Mouse (Mus musculus) limb, embryonic 11.5 days (tissue): ENCODE measurements around the gene Elovl2. TPM values are rescaled to one million over a fixed set of nuclear protein-coding genes. Genes with fewer than 3 reads are reported as not detected.

Source experiments
- ATAC-seq: fragments of 200-750 bp; cut with Nextera tagmentation; 2 replicates; pipeline ENCODE4 v1.8.0; 2017; ENCODE audit warnings: low read depth; ENCODE audit not compliant: insufficient number of reproducible peaks, low FRiP score, low TSS enrichment
- DNase-seq: peaks from one replicate; pipeline ENCODE4 v3.0.0-alpha.2; 2015; ENCODE audit warnings: low spot score
- H3K27ac ChIP-seq: fragments of 300-500 bp; sonication (generic); replicated peaks from 2 replicates; pipeline ENCODE4 v1.5.1; 2014; ENCODE audit warnings: low read depth, mild to moderate bottlenecking, low read length
- H3K27me3 ChIP-seq: fragments of 300-500 bp; sonication (generic); 2 replicates; pipeline ENCODE4 v1.6.1; 2014; ENCODE audit warnings: mild to moderate bottlenecking, low read length, mixed read lengths; ENCODE audit not compliant: control insufficient read depth, insufficient read depth
- H3K36me3 ChIP-seq: fragments of 300-500 bp; sonication (generic); 2 replicates; pipeline ENCODE4 v1.6.1; 2014; ENCODE audit warnings: mild to moderate bottlenecking, low read length, moderate library complexity, mixed read lengths; ENCODE audit not compliant: control insufficient read depth, insufficient read depth
- H3K4me1 ChIP-seq: fragments of 300-500 bp; sonication (generic); 2 replicates; pipeline ENCODE4 v1.6.1; 2014; ENCODE audit warnings: low read length, mixed read lengths; ENCODE audit not compliant: control insufficient read depth, insufficient read depth
- H3K4me2 ChIP-seq: fragments of 300-500 bp; sonication (generic); 2 replicates; pipeline ENCODE4 v1.6.1; 2014; ENCODE audit warnings: low read depth, mild to moderate bottlenecking, moderate library complexity; ENCODE audit not compliant: severe bottlenecking
- H3K4me3 ChIP-seq: fragments of 300-500 bp; sonication (generic); 2 replicates; pipeline ENCODE4 v1.5.1; 2014; ENCODE audit warnings: low read depth, low read length
- H3K9ac ChIP-seq: fragments of 300-500 bp; sonication (generic); 2 replicates; pipeline ENCODE4 v1.6.1; 2014; ENCODE audit warnings: mild to moderate bottlenecking, low read length
- H3K9me3 ChIP-seq: fragments of 300-500 bp; sonication (generic); 2 replicates; pipeline ENCODE4 v1.6.1; 2016; ENCODE audit warnings: low read length; ENCODE audit not compliant: control insufficient read depth
- WGBS: fragments of 180-500 bp; shearing (Covaris S2); extraction: QIAGEN DNeasy Blood & Tissue Kit; methylation state at CpG from one replicate; pipeline ENCODE4 v1.1.7; 2014; 5-methylcytosine and 5-hydroxymethylcytosine counted together
- polyA plus RNA-seq: library from polyadenylated mRNA; unstranded; fragments of >200 nt; fragmentation: Nextera tagmentation; extraction: Ambion mirVana; gene quantifications from 2 replicates; pipeline ENCODE4 v1.2.1, GENCODE M21; 2014

The Elovl2 gene
- polyA plus RNA-seq, 1 experiment from 2014 or later: 17.1 TPM

DNA sequence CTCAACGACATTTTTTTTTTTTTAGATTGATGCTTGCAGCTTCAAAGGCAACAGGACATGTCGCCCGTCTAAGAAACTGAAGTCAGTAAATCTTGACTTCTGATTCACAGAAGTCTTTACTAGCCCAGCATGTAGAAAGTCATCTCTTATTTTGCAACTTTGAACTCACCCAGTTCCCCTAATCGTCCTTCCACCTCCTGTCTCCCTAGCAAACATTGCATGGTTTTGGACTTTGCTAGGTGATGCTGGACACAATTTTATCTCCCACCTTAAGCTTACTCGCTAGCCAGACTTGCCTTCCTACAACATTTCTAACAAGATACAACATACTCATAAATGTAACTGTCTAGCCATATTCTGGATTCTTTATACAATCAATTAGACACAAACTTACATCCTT lies 7.9 kb upstream of the Elovl2 start:
- 84% methylated on average over 5 of the region's 5 CpGs for WGBS
- DNase-seq: no peak

DNA sequence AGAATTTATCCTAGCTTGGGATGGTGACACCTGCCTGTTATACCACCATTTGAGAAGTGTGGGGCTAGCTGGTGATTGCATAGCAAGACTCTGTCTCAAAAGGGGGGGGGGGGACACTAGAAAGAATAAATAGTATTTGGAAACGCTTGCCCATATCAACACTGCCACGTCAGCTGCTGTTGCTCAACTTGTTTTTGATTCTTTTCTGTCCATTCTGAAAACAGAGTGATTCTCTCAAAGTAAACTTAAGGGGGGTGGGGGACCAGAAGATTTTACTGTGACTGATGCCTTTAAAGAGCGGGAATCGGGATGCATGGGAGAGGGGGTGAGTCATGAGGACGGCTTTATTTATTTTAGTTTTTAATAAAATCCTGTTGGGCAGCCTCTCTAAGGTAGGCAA lies 6.3 kb upstream of the Elovl2 start:
- Histone ChIP-seq H3K9ac (no peak overlapping the region), H3K9me3 (no peaks in the 10 kb centered on the region), H3K4me2 (no peak overlapping the region), H3K36me3 (no peaks in the 10 kb centered on the region), H3K4me1 (no peaks in the 10 kb centered on the region), H3K27ac (no peak overlapping the region), H3K27me3 (no peaks in the 10 kb centered on the region), H3K4me3 (no peak overlapping the region)
- ATAC-seq (no peak), DNase-seq (no peak)
- WGBS: 93% methylated on average over 5 of the region's 5 CpGs

More for the DNA sequence above, 7.9 kb upstream of the Elovl2 start:
- no peak overlapping the region for H3K27ac ChIP-seq
- H3K9ac ChIP-seq: no peak overlapping the region
- no peak overlapping the region for H3K4me2 ChIP-seq
- H3K27me3 ChIP-seq: no peaks in the 10 kb centered on the region
- H3K4me1 ChIP-seq: no peaks in the 10 kb centered on the region
- no peak for ATAC-seq
- H3K36me3 ChIP-seq: no peaks in the 10 kb centered on the region
- no peaks in the 10 kb centered on the region for H3K9me3 ChIP-seq
- no peak overlapping the region for H3K4me3 ChIP-seq

DNA sequence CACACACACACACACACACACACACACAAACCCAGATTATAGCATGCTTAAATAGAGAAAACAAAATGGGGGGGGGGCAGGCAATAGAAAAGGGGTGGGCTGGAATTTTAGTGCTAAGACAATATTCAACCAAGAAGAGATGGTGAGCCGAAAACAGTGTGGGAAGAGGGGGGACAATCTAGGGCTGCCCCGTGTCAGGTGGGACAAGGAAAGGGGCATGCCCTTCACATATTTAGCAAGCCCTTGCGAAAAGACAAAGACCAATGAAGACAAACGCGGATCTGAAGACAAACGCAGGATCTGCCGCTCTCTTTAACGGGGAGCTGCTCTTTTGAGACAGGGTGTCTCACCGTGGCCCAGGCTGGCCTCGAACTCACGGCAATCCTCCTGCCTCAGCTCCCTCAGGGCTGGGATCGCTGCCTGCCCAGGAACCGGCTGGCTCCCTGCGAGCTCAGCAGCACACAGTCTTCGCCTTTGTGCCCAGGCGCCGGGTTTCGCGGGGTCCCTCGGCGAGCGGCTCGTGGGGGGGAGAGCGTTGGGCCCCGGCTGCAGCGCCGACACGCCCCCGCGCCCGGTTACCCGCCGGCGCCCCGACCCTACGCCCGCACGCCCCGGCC lies 410 bp downstream of the Elovl2 start:
- ATAC-seq (peak; percentile 5), DNase-seq (no peak)
- Histone ChIP-seq H3K4me3 (peak overlapping the region; percentile 48), H3K4me2 (peak overlapping the region; percentile 41), H3K4me1 (no peaks in the 10 kb centered on the region), H3K9ac (peak overlapping the region; percentile 61), H3K27ac (no peak overlapping the region), H3K9me3 (no peaks in the 10 kb centered on the region), H3K27me3 (no peaks in the 10 kb centered on the region), H3K36me3 (no peaks in the 10 kb centered on the region)
- 4% methylated on average over 32 of the region's 39 CpGs for WGBS

DNA sequence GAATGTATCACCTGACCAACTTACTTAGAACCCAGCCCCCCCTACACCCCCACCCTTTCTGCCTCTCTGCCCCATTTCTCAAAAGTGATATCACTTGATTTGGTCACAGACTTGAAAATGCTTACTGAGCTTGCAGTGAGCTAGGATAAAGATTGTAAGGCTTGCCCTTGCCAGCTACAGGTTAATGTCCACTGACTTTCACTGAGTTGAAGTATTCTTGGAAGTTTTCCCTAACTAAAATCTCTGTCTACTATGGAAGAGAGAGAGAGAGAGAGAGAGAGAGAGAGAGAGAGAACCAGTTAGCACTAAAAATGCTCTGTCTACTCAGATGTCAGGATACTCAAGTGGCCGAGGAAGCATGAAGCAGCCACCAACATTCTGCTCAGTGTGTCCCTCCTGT lies 1.1 kb downstream of the Elovl2 start:
- Histone ChIP-seq H3K36me3 (no peaks in the 10 kb centered on the region), H3K9me3 (no peaks in the 10 kb centered on the region), H3K9ac (no peak overlapping the region), H3K27me3 (no peaks in the 10 kb centered on the region), H3K4me1 (no peaks in the 10 kb centered on the region), H3K4me2 (no peak overlapping the region), H3K27ac (no peak overlapping the region), H3K4me3 (no peak overlapping the region)
- ATAC-seq (no peak), DNase-seq (no peak)
- 57% methylated on average over 1 of the region's 1 CpGs for WGBS

DNA sequence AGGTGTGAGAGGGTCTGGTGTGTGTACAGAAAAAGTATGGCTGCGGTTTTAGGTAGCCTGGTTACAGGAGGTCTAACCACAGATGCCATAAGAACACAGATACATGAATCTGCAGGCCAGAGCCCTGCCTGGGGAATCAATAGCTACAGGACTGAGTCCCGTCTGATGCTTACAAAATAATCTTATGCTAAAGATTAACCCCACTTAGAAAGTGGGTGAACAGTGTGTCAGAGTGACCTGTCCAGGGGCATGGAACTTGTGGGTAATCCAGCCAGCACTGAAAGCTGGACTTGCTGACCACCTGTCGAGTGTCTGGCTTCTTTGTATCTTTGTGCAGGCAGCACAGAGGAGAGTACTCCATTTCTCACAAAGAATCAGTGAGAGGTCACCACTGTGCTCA lies 4.0 kb downstream of the Elovl2 start:
- Histone ChIP-seq H3K9me3 (no peaks in the 10 kb centered on the region), H3K36me3 (no peaks in the 10 kb centered on the region), H3K27me3 (no peaks in the 10 kb centered on the region), H3K27ac (no peak overlapping the region), H3K4me3 (no peak overlapping the region), H3K4me2 (no peak overlapping the region), H3K4me1 (no peaks in the 10 kb centered on the region), H3K9ac (no peak overlapping the region)
- 85% methylated on average over 3 of the region's 3 CpGs for WGBS
- no peak for DNase-seq
- ATAC-seq: no peak

DNA sequence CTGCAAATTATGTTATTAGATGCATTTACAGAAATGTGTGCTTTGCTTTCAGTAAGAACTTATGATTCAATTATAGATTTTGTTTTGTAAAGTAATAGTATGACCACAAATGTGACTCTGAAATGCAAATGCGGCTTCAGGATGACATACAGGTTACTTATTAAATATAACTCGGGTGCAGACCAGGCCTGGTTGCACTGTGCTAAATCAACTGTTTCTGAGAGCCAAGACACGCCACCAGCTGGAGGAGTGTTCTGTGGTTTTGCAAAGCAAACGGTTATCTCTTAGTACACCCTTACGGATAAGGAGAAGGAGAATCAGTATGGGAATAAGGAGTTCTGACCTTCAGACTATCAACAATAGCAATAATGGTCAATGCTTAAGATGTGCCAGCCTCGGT lies 4.5 kb downstream of the Elovl2 start:
- H3K9ac ChIP-seq: no peak overlapping the region
- H3K27me3 ChIP-seq: no peaks in the 10 kb centered on the region
- no peak for ATAC-seq
- H3K4me3 ChIP-seq: no peak overlapping the region
- no peak for DNase-seq
- no peak overlapping the region for H3K27ac ChIP-seq
- no peaks in the 10 kb centered on the region for H3K9me3 ChIP-seq
- H3K36me3 ChIP-seq: no peaks in the 10 kb centered on the region
- H3K4me2 ChIP-seq: no peak overlapping the region
- WGBS: 91% methylated on average over 6 of the region's 6 CpGs
- no peaks in the 10 kb centered on the region for H3K4me1 ChIP-seq

DNA sequence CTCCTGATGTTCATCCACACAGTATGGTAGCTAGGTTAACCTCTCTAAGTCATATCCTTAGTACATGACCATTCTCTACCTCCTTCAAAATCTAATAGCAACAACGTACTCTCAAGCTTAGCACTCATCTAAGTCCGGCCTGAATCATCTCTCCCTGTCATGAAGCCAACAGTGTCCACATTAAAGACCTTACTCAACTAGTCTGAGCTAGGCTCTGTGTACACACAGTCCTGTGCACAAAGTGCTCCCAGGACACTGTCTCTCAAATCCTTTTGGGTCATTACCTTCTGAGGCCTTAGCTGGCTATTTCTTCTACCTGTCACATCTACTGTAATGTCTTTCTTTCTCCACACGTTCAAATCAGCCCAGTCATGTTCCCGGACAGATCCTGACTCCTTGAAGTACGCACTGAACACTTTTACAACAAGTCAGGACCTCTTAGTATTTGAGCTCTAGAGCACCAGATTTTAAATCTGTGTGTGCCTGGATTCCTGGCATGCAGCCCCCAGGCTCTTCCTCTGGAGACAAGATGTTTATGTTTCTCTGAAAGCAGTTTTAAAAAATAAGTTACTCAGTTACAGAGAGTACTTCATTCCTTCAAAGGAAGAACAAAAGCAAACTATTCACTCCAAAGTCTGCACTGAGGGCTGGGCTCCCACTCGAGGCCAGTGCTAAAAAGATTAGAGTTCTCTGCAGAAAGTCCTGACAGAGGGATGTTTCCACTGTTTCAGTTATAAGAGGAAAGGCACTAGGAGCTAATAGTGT lies 7.5 kb downstream of the Elovl2 start:
- Histone ChIP-seq H3K4me1 (no peaks in the 10 kb centered on the region), H3K36me3 (no peaks in the 10 kb centered on the region), H3K4me3 (no peak overlapping the region), H3K4me2 (no peak overlapping the region), H3K27me3 (no peaks in the 10 kb centered on the region), H3K9me3 (no peaks in the 10 kb centered on the region), H3K9ac (no peak overlapping the region), H3K27ac (no peak overlapping the region)
- DNase-seq (no peak), ATAC-seq (no peak)
- WGBS: 81% methylated on average over 6 of the region's 6 CpGs

DNA sequence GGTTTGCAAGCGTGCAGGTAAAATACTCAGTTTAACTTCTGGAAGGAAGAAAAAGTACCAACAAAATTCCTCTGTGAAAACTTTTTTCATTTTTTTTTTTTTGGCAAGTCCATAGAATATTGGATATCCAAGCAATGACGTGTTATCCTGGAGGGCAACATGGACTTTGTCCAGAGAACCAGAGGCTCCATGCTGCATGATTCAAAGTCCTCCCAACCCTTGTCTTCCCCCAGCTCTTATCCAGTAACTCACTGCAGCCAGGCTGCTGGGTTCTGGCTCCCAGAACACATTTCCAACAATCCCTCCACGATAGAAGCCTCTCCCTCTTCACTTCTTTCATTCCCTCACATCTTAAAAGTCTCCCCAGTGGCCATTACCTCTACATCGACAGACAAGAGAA lies 8.9 kb downstream of the Elovl2 start:
- Histone ChIP-seq H3K4me3 (no peak overlapping the region), H3K27ac (no peak overlapping the region), H3K36me3 (no peaks in the 10 kb centered on the region), H3K27me3 (no peaks in the 10 kb centered on the region), H3K4me2 (no peak overlapping the region), H3K4me1 (no peaks in the 10 kb centered on the region), H3K9ac (no peak overlapping the region), H3K9me3 (no peaks in the 10 kb centered on the region)
- WGBS: 79% methylated on average over 4 of the region's 4 CpGs
- no peak for ATAC-seq
- DNase-seq: no peak
